Mouse (Mus musculus): ENCODE results near the gene Acsl5. TPM values are rescaled to one million over a fixed set of nuclear protein-coding genes. Genes with fewer than 3 reads are reported as not detected.
A peak's percentile ranks its signal among the peaks of the same experiment; 100 is the strongest.

Gene Acsl5
- polyA plus RNA-seq, 1 experiment: 16.0 TPM

DNA sequence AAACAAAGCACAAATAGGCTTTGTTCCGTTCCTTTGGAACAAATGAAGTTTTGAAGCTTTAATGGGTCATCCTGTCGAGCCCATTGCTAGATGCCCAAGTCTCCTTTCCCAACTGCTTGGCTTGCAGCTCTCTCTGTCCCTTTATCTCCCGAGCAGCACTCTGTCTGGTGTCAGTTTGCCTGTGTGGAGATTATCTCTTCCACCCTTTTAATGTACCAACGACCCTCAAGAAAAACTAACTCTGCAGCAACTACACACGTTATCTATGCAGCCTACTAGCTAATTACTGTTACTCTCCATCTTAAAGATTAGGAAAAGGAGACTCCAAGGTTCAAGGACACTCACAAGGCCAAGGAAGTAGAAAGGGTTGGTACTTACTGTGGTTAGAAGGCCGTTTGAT is 21.6 kb downstream of the Acsl5 start:
- Histone ChIP-seq H3K36me3 (ENCODE audit: control insufficient read depth, insufficient read depth) (no peaks in the 10 kb centered on the region), H3K79me2 (ENCODE audit: control insufficient read depth, insufficient read depth) (no peaks in the 10 kb centered on the region), H3ac (ENCODE audit: control insufficient read depth, insufficient read length) (no peak overlapping the region), H3K4me2 (ENCODE audit: low read depth) (no peak overlapping the region), H3K4me3 (no peak overlapping the region), H3K27me3 (ENCODE audit: control insufficient read depth, insufficient read depth, insufficient read length) (no peaks in the 10 kb centered on the region)
- TF ChIP-seq E2F4 (IDR thresholded peaks at IDR 0.05; ENCODE audit: insufficient read depth) (no peak), TCF3 (IDR thresholded peaks at IDR 0.05; ENCODE audit: insufficient read length, low read depth) (no peak), POLR2AphosphoS2 (IDR thresholded peaks at IDR 0.05; ENCODE audit: insufficient read length, low read depth) (no peak), USF1 (IDR thresholded peaks at IDR 0.05; ENCODE audit: low read depth) (no peak), MAX (IDR thresholded peaks at IDR 0.05; ENCODE audit: low read depth) (no peak), MYOG (IDR thresholded peaks at IDR 0.05; ENCODE audit: control insufficient read depth in 1 of 3, insufficient read depth in 1 of 3, insufficient read length in 2 of 3, low read depth in 2 of 3) (no peak), SRF (IDR thresholded peaks at IDR 0.05; ENCODE audit: control insufficient read depth, insufficient read length, low read depth) (no peak), CEBPB (IDR thresholded peaks at IDR 0.05; ENCODE audit: insufficient read depth, poor library complexity, severe bottlenecking) (no peak), TCF12 (IDR thresholded peaks at IDR 0.05; ENCODE audit: insufficient read depth, poor library complexity, severe bottlenecking) (no peak), MYOD1 (IDR thresholded peaks at IDR 0.05; ENCODE audit: control insufficient read depth in 1 of 3, insufficient read length in 2 of 3, low read depth in 2 of 3) (no peak), REST (IDR thresholded peaks at IDR 0.05; ENCODE audit: insufficient read depth, insufficient read length) (no peak), POLR2A (IDR thresholded peaks at IDR 0.05; ENCODE audit: insufficient read length, low read depth) (no peak)

DNA sequence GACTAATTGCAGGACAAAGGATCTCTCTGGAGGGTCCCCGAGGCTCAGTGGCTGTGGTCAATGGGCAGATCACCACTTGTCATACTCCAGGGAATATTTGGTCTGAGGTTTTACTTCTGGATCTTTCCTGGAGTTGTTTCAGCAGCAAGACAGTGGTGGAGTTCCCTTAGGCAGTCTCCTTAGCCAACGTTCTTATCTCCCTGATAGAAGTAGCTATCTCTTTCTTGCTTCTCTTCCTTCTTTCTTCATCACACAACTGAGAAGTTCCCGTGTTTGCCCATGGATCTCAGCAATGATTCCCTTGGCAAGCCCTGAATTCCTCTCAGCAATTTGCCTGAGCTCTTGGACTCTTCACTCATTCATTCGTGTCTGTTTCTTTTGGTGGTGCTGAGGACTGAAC is 24.4 kb downstream of the Acsl5 start:
- no peak overlapping the region for H3K4me2 ChIP-seq (ENCODE audit: low read depth)
- H3K27me3 ChIP-seq (ENCODE audit: control insufficient read depth, insufficient read depth, insufficient read length): no peaks in the 10 kb centered on the region
- H3ac ChIP-seq (ENCODE audit: control insufficient read depth, insufficient read length): no peak overlapping the region
- no peaks in the 10 kb centered on the region for H3K79me2 ChIP-seq (ENCODE audit: control insufficient read depth, insufficient read depth)
- TF ChIP-seq MYOD1 (IDR thresholded peaks at IDR 0.05; ENCODE audit: control insufficient read depth in 1 of 3, insufficient read length in 2 of 3, low read depth in 2 of 3) (no peak), CEBPB (IDR thresholded peaks at IDR 0.05; ENCODE audit: insufficient read depth, poor library complexity, severe bottlenecking) (no peak), SRF (IDR thresholded peaks at IDR 0.05; ENCODE audit: control insufficient read depth, insufficient read length, low read depth) (no peak), MYOG (IDR thresholded peaks at IDR 0.05; ENCODE audit: control insufficient read depth in 1 of 3, insufficient read depth in 1 of 3, insufficient read length in 2 of 3, low read depth in 2 of 3) (no peak), POLR2AphosphoS2 (IDR thresholded peaks at IDR 0.05; ENCODE audit: insufficient read length, low read depth) (no peak), USF1 (IDR thresholded peaks at IDR 0.05; ENCODE audit: low read depth) (no peak), TCF3 (IDR thresholded peaks at IDR 0.05; ENCODE audit: insufficient read length, low read depth) (no peak), MAX (IDR thresholded peaks at IDR 0.05; ENCODE audit: low read depth) (no peak), POLR2A (IDR thresholded peaks at IDR 0.05; ENCODE audit: insufficient read length, low read depth) (no peak)
- H3K4me3 ChIP-seq: no peak overlapping the region
- no peaks in the 10 kb centered on the region for H3K36me3 ChIP-seq (ENCODE audit: control insufficient read depth, insufficient read depth)

DNA sequence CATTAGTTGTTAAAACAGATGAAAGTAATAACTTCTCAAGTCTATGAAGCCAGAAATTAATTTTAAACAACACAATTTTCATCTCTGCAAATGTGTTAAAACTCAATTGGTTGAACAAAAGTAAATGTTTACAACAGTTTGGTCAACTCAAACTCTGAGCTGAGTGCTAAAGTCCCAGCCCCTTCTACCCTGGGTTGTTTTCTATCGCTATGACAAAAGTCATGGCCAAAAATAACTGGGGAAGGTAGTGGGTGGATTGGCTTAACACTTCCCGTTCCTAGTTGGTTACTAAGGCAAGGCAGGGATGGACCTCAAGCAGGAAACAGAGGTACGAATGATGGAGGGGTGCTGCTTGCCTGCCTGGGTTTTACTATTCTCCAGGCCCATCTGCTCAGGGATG is 25.0 kb downstream of the Acsl5 start:
- peaks cover 6% of the 10 kb centered on the region for H3K36me3 ChIP-seq (ENCODE audit: control insufficient read depth, insufficient read depth)
- H3K4me2 ChIP-seq (ENCODE audit: low read depth): no peak overlapping the region
- H3K79me2 ChIP-seq (ENCODE audit: control insufficient read depth, insufficient read depth): no peaks in the 10 kb centered on the region
- no peak overlapping the region for H3ac ChIP-seq (ENCODE audit: control insufficient read depth, insufficient read length)
- no peak overlapping the region for H3K4me3 ChIP-seq
- TF ChIP-seq CEBPB (IDR thresholded peaks at IDR 0.05; ENCODE audit: insufficient read depth, poor library complexity, severe bottlenecking) (no peak), MYOD1 (IDR thresholded peaks at IDR 0.05; ENCODE audit: control insufficient read depth in 1 of 3, insufficient read length in 2 of 3, low read depth in 2 of 3) (no peak), MYOG (IDR thresholded peaks at IDR 0.05; ENCODE audit: control insufficient read depth in 1 of 3, insufficient read depth in 1 of 3, insufficient read length in 2 of 3, low read depth in 2 of 3) (no peak), POLR2A (IDR thresholded peaks at IDR 0.05; ENCODE audit: insufficient read length, low read depth) (no peak), REST (IDR thresholded peaks at IDR 0.05; ENCODE audit: insufficient read depth, insufficient read length) (no peak), SRF (IDR thresholded peaks at IDR 0.05; ENCODE audit: control insufficient read depth, insufficient read length, low read depth) (no peak), TCF12 (IDR thresholded peaks at IDR 0.05; ENCODE audit: insufficient read depth, poor library complexity, severe bottlenecking) (no peak), USF1 (IDR thresholded peaks at IDR 0.05; ENCODE audit: low read depth) (no peak), TCF3 (IDR thresholded peaks at IDR 0.05; ENCODE audit: insufficient read length, low read depth) (no peak), MAX (IDR thresholded peaks at IDR 0.05; ENCODE audit: low read depth) (no peak), POLR2AphosphoS2 (IDR thresholded peaks at IDR 0.05; ENCODE audit: insufficient read length, low read depth) (no peak), E2F4 (IDR thresholded peaks at IDR 0.05; ENCODE audit: insufficient read depth) (no peak)
- H3K27me3 ChIP-seq (ENCODE audit: control insufficient read depth, insufficient read depth, insufficient read length): no peaks in the 10 kb centered on the region

DNA sequence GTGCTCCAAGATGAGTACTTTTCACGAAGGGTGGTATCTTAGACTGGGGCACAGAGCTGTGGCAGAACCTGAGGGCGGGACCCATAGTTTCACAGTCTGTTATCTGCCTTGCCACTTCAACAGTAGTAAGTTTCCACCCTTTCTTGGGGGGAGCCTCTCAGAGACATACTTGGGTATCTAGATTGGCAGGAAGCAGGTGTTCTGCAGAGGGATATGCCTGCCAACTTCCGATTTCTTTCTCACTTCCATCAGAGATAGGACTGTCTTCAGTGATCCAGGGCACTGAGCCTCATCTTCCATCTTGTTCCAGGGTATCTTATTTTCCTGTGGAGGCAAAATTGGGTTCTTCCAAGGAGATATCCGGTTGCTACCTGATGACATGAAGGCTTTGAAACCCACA is 32.4 kb downstream of the Acsl5 start:
- Histone ChIP-seq H3K79me2 (ENCODE audit: control insufficient read depth, insufficient read depth) (no peaks in the 10 kb centered on the region), H3K4me2 (ENCODE audit: low read depth) (no peak overlapping the region), H3ac (ENCODE audit: control insufficient read depth, insufficient read length) (no peak overlapping the region), H3K4me3 (no peak overlapping the region), H3K27me3 (ENCODE audit: control insufficient read depth, insufficient read depth, insufficient read length) (no peaks in the 10 kb centered on the region), H3K36me3 (ENCODE audit: control insufficient read depth, insufficient read depth) (peaks cover 17% of the 10 kb centered on the region)
- TF ChIP-seq MYOD1 (IDR thresholded peaks at IDR 0.05; ENCODE audit: control insufficient read depth in 1 of 3, insufficient read length in 2 of 3, low read depth in 2 of 3): peak in 1 of 3 experiments; percentile 10
- TF ChIP-seq MAX (IDR thresholded peaks at IDR 0.05; ENCODE audit: low read depth): no peak

DNA sequence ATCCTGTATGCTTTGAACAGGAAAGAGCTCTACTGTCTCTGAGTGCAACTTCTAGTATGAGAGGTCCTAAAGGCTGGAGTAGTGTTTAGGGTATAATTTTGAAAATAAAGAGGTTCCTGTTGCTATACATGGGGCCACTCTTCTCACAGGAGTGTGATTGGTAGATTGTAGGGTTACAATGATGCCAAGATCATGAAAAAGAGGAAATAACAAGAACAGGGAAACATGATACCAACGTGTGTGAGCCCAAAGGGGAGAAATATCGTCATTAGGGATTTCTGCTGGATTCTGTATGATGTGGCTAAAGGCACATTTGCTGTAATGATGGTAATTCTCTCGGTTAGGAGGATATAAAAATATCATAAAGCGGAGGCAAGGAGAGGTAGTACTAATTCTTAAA is 34.3 kb downstream of the Acsl5 start:
- Histone ChIP-seq H3K4me2 (ENCODE audit: low read depth) (no peak overlapping the region), H3ac (ENCODE audit: control insufficient read depth, insufficient read length) (no peak overlapping the region), H3K36me3 (ENCODE audit: control insufficient read depth, insufficient read depth) (peaks cover 17% of the 10 kb centered on the region), H3K27me3 (ENCODE audit: control insufficient read depth, insufficient read depth, insufficient read length) (no peaks in the 10 kb centered on the region), H3K79me2 (ENCODE audit: control insufficient read depth, insufficient read depth) (no peaks in the 10 kb centered on the region), H3K4me3 (no peak overlapping the region)
- TF ChIP-seq TCF12 (IDR thresholded peaks at IDR 0.05; ENCODE audit: insufficient read depth, poor library complexity, severe bottlenecking) (no peak), USF1 (IDR thresholded peaks at IDR 0.05; ENCODE audit: low read depth) (no peak), CEBPB (IDR thresholded peaks at IDR 0.05; ENCODE audit: insufficient read depth, poor library complexity, severe bottlenecking) (no peak), MAX (IDR thresholded peaks at IDR 0.05; ENCODE audit: low read depth) (no peak), TCF3 (IDR thresholded peaks at IDR 0.05; ENCODE audit: insufficient read length, low read depth) (no peak), POLR2AphosphoS2 (IDR thresholded peaks at IDR 0.05; ENCODE audit: insufficient read length, low read depth) (no peak), SRF (IDR thresholded peaks at IDR 0.05; ENCODE audit: control insufficient read depth, insufficient read length, low read depth) (no peak), REST (IDR thresholded peaks at IDR 0.05; ENCODE audit: insufficient read depth, insufficient read length) (no peak), MYOD1 (IDR thresholded peaks at IDR 0.05; ENCODE audit: control insufficient read depth in 1 of 3, insufficient read length in 2 of 3, low read depth in 2 of 3) (no peak), MYOG (IDR thresholded peaks at IDR 0.05; ENCODE audit: control insufficient read depth in 1 of 3, insufficient read depth in 1 of 3, insufficient read length in 2 of 3, low read depth in 2 of 3) (no peak), POLR2A (IDR thresholded peaks at IDR 0.05; ENCODE audit: insufficient read length, low read depth) (no peak), E2F4 (IDR thresholded peaks at IDR 0.05; ENCODE audit: insufficient read depth) (no peak)

All from myocyte (in vitro differentiated cells).